Mouse (Mus musculus) embryo, embryonic 10 days (tissue): ENCODE measurements around the gene Riox2.

Source experiments
- DNase-seq: peaks from one replicate; pipeline ENCODE4 v3.0.0-alpha.2; 2015; ENCODE audit warnings: low spot score

Gene Riox2

GRCm38 (mm10) chr16:59517447-59518219 is 46.1 kb downstream of the Riox2 start:
- DNase-seq, result peak; percentile 26

- DNase-seq, result no peak
Observed at GRCm38 (mm10) chr16:59521752-59522423, 50.3 kb downstream of the Riox2 start.

DNA sequence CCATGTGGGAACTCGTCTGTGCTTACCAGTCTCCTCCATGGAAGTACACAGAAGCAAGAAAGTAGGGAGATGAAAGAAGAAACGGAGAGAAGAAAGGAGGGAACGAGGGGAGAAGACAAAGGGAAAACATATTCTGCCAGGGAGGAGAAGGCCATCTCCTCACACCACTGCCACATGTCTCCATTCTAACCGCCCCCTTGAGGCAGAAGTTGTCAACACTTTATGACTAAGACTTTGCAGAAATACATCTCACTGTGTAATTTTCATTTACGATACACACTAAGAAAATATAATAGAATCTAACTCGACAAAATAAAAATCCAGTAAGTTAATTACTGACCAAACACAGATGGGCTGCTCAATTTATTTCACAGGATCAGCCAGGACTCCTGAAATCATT is 55.4 kb downstream of the Riox2 start:
- no peak for DNase-seq

DNA sequence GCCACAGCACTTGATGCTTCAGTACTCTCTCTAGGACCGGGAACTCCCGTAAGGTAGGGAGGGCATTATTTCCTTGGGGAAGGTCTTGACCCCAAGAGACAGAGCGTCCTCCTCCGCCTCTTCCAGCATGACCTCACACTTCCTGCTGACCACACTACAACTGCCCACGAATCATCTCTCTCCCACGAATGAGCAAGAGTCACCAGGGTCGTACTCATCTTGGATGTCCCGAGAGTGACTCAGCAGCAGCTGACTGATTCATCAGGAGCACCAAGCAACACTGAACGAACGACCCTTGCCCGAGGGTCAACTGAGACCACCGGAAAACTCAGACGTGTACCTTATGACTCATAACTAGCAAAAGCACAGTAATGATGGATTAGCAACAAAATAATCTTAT is 58.0 kb downstream of the Riox2 start:
- DNase-seq, result no peak

GRCm38 (mm10) chr16:59531243-59531642 is 59.7 kb downstream of the Riox2 start:
- no peak for DNase-seq

GRCm38 (mm10) chr16:59532561-59532960 is 61.0 kb downstream of the Riox2 start:
- no peak for DNase-seq

- DNase-seq, result no peak
Observed at GRCm38 (mm10) chr16:59534349-59534748, 62.8 kb downstream of the Riox2 start.

DNA sequence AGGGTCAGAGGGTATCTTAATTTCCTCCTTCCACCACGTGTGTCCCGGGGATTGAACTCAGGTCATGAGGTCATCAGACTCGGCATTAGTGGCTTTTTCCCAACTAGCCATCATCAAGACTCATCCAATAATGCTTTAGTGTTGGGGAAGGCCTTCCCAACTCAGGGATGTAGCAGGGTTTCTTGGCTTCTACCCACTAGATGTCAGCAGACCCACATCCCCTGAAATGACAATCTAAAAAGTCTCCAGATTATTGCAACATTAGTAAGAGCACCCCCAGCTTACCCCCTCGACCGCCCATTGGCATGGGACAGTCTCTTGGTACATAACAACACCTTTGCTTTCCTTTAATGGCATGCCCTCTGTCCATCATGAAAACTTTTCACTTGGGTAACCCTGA is 64.1 kb downstream of the Riox2 start:
- no peak for DNase-seq

- no peak for DNase-seq
Observed at GRCm38 (mm10) chr16:59540944-59541343, 69.4 kb downstream of the Riox2 start.

- DNase-seq, result no peak
Observed at GRCm38 (mm10) chr16:59541382-59541781, 69.8 kb downstream of the Riox2 start.
